Mouse (Mus musculus): Measurements from ENCODE around the gene Ntng1.

DNA sequence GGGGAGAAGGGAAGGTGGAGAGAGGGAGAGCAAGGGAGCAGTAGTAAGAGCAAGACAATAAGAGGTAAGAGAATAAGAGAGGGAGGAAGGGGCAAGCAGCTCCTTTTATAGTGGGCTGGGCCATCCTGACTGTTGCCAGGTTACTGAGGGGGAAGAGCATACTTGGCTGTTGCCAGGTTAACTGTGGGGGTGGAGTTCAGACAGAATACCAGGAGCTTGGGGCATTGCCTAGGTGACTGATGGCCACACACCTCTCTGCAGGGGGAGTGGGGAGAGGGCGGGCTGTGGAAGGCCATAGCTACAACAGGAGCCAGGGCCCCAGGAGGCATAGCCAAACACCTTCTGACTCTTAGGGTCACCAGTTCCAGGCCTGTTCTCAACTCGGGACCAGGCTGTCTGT is 166.2 kb downstream of the Ntng1 start:
- no peak for TF ChIP-seq POLR2A (IDR thresholded peaks at IDR 0.05; ENCODE audit: low read depth, low read length)
- TF ChIP-seq CTCF (IDR thresholded peaks at IDR 0.05; ENCODE audit: extremely low read depth, insufficient read length, insufficient replicate concordance, low read depth, low read length), result no peak

Data from small intestine, adult 2 months (tissue).